Mouse (Mus musculus) heart, adult 2 months (tissue): Measurements from ENCODE around the gene St7.

Experiments used
- CTCF ChIP-seq: fragments of 200-600 bp; IDR thresholded peaks from 2 replicates; pipeline ENCODE4 v1.8.1; 2022; ENCODE audit warnings: antibody characterized with exemption, mild to moderate bottlenecking, moderate library complexity
- EP300 ChIP-seq: fragments of 200-500 bp; IDR thresholded peaks from 2 replicates; pipeline ENCODE4 v1.6.1; 2011; ENCODE audit warnings: low read depth, low read length, control low read depth; ENCODE audit not compliant: insufficient read depth
- POLR2A ChIP-seq: fragments of 200-500 bp; IDR thresholded peaks from 2 replicates; pipeline ENCODE4 v1.6.1; 2011; ENCODE audit warnings: mild to moderate bottlenecking, low read depth, low read length, control low read depth; ENCODE audit not compliant: insufficient read depth

DNA sequence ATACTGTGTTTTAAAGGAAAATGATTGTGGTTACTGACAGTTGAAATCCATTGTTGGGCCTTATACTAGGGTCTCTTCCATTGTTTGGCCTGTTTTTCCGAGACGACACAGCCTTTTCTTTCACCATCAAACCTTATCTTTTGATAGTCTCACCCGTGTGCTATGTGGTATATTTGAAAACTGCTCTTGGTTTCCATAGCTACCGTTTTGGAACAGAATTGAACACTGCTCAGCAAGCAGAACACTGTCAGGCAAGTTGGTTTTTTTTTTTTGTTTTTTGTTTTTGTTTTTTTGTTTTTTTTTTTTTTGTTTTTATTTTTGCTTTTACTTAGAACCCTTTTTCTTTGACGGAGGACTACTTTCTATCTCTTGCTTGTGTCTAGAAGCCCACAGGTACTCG lies 58.2 kb downstream of the St7 start:
- TF ChIP-seq CTCF (no peak), POLR2A (no peak), EP300 (no peak)
